Mouse (Mus musculus): ENCODE measurements at regions not wholly inside any gene's neighbourhood (a gene's known extent, or its start where the extent isn't known, plus 50 kb on each side); places are given as distances from the start of the nearest gene placed in this dataset.
A peak's percentile ranks its signal among the peaks of the same experiment; 100 is the strongest.

DNA sequence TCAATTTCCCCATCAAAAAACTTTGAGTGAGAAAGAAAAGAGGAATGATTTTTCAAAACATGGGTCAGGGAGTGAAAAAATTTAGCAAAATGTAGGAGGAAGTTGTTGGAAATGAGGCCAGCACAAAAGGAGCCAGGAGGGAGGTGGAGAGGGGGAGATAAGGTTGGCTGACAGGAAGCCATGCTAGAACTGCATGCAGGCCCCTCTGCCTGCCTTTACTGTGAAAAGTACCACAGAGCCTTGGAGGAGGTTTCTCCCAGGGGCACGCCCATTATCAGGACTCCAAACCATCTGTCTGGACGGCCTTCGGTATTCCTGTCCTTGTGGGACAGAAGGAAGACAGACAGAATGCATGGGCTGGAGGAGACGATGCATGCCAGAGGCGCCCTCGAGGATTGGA lies 183.3 kb upstream of the Gm15217 start:
- no peak for DNase-seq (ENCODE audit: extremely low spot score, low read depth, low spot score)

DNA sequence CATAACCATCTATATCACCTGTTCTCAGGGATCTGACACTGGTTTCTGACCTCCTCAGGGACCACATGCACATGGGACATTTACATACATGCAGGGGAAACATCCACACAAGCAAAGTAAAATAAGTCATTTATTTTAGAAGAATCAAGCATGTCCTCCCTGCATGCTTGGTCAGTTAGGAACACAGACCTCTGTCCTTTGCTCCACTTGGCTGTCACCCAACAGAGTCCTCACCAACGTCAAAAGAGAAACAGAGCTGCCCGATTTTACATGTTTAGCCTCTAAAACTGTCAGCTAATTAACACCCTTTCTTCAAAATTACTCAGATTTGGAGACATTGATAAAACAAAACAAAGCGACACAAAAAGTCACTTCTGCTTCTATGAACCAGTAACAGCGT lies 176.4 kb upstream of the Gm15217 start:
- no peak for DNase-seq (ENCODE audit: extremely low spot score, low read depth, low spot score)

DNA sequence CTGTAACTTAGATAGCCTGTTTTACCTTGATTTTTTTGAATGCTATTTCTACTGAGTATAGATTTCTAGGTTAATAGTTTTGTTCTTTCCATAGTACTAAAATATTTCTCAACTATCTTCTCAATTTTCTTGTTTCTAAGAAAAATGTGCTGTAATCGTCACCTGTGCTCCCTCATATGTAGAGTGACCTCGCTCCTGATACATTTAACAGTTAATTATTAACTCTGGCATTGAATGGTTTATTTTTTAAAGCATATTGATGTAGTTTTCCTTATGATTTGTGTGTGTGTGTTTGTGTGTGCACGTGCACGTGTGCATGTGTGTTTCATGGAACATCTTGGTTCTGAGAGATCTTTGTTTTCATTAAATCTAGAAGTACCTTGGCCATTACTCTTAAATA lies 158.7 kb upstream of the Gm15217 start:
- DNase-seq (ENCODE audit: extremely low spot score, low read depth, low spot score): no peak

DNA sequence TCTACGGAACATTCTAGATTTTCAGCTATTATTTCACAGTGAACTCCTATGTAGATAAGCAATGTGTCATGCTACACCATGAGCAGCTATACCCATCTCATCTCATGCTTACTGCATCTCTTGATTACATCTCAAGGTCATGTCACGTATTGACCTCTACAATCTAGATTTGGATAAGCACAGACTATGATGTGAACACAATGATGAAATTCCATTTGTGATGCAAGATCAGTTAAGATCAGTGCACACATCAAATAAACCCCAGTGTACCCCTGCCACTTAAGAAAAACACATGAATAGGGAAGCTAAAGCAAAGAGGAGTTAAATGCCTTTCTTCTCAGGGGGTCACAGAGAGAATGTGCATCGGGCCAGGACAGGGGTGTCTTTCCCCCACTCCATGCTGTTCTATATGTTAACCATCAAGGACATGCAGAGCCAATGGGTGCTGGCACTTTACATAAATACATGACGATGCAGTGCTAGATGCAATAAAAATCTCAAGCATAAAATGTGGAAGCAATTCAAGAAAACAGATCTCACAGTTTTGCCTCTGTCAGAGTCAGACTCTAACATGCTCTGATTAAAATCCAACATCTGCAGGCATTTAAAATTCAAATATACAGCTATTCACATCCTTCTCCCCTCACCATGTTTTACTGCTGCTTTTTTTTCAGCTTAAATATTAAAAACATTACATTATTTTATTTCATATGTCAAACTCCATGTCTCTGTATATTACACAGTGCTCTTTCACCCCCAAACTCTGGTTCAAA lies 157.1 kb upstream of the Gm15217 start:
- DNase-seq (ENCODE audit: extremely low spot score, low read depth, low spot score): no peak

DNA sequence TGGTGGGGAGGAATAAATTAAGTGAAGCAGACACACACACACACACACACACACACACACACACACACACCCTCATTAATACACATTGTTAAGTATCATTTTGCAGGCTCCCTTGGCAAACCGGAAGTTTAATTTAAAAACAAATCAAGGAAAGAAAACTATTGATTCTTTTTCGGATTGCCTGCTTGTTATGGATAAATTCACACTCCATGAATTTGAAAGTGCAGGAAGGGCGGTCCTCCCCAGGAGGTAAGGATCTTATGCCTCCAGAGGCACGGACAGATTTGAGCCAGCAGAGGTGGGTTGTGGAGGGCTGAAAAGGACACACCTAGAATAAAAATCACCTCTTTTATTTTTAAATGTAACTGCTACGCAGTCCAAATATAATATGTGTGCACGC lies 156.2 kb upstream of the Gm15217 start:
- no peak for DNase-seq (ENCODE audit: extremely low spot score, low read depth, low spot score)

DNA sequence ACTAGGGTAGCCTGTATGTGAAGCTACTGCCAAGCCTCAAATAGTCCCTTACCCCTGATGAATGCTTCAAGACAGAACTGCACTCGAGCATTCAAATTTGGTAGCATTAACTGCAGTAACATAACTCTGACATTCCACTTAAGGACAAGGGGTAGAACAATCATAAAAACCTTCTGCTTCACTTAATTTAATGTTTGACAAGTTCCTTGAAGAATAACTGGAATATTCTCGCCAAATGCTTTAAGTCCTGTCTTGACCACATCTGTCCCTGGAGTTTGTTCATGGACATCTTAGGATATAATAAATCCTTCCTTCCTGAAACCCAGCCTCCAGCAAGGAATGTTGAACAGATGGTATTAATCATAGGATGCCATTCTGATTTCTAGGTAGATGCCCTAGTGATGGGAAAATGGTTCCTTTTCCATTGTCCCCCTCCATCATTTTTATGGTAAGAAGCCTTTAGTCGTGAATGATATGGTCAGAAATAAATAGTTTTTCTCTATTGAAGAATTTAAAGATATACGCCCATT lies 154.7 kb upstream of the Gm15217 start:
- DNase-seq (ENCODE audit: extremely low spot score, low read depth, low spot score): peak; percentile 30

DNA sequence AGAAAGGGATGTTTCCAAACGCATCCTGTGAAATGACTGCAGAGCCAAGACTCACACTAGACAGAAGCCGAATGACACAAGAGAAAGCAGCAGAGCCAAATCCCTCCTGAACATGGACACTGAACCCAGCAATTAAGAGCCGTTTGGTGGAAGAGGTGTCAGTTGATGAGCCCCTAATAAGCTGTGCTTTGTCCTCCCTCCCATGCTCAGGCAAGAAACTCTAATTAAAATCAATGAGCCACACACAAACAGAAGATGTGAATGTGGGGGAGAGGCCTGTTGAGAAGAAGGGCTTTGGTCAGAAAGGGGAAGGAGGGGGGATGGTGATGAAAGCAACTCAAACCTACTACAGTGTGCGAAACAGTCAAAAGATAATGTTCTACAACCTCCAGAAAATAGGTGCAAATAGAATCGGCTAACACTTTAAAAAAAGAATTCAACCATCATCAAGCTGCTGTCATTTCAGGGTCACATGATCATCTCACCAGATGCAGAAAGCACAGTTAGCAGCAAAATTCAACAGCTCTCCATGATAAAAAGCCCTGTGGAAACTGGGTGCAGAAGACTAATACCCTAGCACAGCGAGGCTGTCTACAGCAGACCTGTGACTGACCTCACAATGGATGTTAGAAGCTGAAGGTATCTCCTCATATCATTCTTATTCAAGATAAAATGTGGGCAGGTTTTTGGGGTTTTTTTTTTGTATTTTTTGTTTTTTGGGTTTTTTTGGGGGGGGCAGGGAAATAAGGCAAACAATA lies 153.2 kb upstream of the Gm15217 start:
- DNase-seq (ENCODE audit: extremely low spot score, low read depth, low spot score): no peak

DNA sequence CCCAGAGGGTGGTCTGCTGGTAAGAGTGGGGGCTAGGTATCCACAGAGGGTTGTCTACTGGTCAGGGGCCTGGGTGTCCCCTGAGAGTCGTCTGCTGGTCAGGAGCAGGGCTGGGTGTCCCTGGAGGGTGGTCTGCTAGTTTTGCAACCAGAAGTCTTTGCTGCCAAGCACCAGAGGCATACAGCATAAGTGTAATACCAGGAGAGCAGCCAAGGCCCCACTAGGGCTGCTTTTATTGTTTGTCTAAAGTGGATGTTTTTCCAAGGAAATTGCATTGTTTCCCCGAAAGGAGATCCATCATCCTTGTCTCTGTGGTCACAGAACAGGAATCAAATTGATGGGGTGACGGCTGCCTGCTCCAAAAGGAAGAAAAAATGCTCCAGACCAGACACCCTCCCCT lies 145.2 kb upstream of the Gm15217 start:
- no peak for DNase-seq (ENCODE audit: extremely low spot score, low read depth, low spot score)

DNA sequence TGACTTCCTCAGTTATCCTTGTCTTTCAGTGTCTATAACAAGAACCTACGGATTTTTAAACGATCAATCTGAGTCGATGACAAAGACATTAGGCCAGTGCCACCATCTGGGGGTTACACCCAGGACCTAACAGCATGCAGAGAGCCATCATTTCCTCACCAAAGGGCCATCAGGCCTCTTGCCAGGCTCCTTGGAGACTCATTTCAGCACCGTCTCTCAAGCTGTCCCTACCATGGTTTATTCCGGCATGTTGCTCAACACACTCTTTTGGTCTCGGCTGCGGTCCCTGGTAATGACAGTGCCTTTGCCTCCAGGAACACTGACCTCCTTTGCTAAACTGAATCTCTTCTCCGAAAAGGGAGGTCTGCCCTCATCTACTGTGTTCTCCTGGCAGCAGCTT lies 144.4 kb upstream of the Gm15217 start:
- DNase-seq (ENCODE audit: extremely low spot score, low read depth, low spot score): no peak

DNA sequence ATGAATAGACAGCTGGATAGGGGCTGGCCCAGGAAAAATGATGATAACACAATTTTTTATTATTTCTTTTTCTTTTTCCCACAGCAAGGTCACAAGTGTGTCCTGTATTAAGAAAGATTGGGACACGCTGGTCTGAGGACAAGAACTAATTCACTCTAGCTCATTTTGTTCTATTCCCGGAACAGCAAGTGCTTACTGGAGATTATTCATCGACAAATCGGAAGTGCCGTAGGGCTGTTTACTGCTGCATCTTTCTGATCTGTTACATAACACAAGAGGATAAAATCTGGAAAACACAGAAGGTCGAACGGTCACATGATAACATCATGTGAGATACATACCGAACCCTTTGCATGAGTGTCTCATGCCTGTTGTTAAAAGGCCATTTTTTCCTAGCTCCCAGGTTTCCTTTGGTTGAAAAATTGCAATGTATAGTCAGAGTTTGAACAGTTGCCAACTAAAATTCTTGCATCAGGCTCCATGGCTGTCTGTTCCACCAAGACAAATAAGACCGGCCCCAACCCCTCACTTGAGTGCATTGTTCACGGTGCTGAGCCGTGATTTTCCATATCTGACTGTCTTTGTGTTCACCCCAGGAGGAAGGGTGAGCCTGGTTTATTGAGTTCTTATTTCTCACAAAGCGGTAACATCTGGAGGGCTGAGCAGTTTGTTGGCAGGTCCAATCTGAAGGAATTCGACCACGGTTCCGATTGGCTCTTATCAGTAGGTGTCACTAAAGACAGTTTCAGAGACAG lies 139.0 kb upstream of the Gm15217 start:
- DNase-seq (ENCODE audit: extremely low spot score, low read depth, low spot score): no peak

DNA sequence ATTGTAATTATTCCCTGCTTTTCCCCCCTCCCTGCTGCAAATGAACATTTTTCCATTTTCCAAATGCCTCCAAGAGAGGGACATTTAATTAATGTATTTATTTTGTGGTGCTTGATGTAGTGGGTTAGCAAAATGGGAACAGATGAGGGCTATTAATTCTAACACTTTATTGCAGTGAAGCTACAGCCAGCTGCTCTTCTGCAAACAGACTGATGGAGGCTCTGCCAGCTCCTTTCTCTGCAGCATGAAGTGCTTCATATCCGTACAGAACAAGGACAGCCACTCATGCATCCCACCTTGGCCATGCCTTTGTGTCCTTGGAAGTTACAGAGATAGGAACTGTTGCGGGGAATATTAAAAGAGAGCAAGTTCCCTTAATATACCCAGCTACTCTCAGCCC lies 138.3 kb upstream of the Gm15217 start:
- no peak for DNase-seq (ENCODE audit: extremely low spot score, low read depth, low spot score)

DNA sequence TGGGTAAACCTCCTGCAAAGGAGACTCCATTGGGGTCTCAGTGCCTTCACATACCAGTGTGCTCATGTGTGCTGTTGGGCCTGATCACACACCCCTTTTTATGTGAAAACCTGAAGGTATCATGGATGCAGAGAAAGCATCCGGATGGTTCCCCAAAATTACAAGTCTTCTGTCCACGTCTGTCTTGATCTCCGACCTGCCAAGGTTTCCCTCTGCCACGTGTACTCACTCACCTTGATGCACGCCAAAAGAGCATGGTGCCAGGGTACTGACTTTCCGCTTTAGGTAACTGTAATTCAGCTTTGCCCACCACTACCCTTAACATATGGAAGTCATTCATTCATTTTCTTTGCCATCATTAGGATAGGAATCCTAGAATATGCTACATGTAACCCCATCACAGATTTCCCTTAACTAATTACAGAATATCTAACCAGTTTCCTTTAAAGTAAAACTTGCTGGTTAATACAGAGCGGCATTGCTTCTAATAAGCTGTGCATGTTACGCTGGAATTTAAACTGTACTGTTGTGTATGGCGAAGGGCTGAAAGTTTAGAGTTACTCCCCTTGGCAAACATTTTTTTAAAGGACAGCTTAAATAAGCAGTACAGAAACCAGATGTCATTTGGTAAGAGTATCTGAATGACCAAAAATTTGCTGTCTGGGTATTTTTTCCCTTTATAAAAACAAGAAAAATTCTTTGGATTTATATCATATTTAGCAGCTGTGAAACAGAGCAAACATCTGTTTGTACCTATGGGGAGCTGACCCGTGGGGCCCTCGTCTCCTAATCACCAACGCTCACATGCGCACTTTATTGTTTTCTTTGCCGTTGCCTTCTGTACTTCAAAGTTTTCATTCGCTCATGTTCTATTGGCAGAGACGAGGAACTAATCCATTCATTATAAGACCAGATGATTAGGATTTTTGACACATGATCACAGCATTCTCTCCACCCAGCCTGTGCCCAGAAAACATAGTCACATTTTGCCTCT lies 131.4 kb upstream of the Gm15217 start:
- no peak for DNase-seq (ENCODE audit: extremely low spot score, low read depth, low spot score)

DNA sequence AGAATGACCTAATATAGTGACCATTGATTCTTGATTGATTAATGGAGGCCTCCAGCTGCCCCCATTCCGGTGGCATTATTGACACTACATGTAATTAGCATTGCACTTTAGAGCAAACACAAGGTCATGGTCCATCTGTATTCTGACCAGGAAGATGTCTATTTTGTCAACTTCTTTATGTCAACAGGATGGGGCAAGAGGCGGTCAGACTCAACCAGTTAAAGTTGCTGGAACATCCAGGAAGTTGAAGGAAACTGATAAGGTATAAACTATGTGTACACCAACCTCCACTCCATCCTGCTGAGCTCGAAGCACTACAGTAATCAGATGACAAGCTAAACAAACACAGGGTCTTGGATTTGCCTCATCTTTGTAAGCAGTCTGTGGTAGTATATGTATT lies 130.1 kb upstream of the Gm15217 start:
- no peak for DNase-seq (ENCODE audit: extremely low spot score, low read depth, low spot score)

DNA sequence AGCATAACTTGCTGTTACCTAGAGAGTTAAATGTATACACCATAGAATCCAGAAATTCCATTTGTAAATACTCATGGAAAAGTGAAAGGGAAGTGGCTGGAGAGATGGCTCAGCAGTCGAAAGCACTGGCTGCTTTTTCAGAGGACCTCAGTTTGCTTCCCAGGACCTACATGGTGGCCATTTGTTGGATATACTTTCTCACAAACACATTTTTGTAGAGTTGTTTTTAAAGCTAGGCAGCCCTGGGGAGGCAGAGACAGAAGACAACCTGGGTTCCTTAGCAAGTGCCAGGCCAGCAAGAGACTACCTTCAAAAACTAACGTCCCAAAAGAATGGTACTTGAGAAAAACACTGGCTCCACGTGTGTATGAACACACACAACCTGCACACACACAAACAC lies 124.0 kb upstream of the Gm15217 start:
- DNase-seq (ENCODE audit: extremely low spot score, low read depth, low spot score): no peak

DNA sequence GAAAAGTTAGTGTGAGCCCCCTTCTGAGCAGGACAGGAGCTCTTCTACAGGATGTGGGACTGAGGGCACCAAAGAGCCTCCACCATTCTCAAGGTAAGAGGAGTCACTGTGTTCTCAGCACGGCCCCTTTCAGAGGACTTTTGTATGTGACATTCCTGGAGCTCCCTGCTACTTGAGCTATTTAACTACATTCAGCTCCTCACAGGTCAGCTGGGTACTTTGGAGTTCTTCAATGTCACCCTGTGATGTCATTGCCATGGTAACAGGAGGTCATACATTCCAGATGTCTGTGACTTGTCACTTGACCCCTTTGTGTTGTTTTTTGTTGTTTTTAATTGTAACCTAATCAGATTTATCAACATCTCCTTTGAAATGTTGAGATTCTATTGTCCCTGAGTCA lies 122.9 kb upstream of the Gm15217 start:
- DNase-seq (ENCODE audit: extremely low spot score, low read depth, low spot score): peak; percentile 66

DNA sequence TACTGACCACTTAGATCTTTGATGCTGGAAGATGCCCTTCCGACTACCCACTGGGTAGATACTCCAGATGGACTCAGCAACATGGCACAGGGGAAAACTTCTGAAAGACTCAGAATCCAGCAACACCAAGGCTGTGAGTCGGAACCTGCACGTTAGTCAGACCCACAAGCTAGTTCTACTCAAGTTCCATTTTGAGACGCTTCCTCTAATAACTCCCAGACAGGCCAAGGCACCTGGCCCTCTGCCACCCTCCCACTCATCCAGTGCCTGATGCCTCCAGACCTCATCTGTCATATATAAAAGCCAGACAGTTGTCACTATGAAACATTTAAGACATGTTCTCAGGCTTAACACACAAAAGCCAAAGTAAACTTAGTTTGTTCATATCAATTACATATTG lies 121.9 kb upstream of the Gm15217 start:
- DNase-seq (ENCODE audit: extremely low spot score, low read depth, low spot score): no peak

DNA sequence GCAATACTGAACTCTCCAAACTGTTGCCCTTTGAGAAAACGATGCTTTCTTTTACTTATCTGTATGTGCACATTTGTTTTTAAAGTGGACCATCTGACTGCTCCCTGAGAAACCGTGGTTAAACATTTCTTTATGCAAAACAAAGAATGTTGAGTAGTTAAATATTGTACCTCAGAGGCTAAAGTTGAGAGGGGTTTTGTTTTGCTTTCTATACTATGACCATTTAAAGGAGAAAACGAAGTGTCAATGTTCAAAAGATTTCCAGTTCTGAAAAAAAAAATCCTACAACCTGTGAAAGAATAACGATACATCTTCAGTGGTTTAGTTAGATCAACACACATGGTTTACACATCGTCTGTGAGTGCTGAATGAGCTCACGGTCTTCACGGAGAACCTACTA lies 120.7 kb upstream of the Gm15217 start:
- DNase-seq (ENCODE audit: extremely low spot score, low read depth, low spot score): no peak

DNA sequence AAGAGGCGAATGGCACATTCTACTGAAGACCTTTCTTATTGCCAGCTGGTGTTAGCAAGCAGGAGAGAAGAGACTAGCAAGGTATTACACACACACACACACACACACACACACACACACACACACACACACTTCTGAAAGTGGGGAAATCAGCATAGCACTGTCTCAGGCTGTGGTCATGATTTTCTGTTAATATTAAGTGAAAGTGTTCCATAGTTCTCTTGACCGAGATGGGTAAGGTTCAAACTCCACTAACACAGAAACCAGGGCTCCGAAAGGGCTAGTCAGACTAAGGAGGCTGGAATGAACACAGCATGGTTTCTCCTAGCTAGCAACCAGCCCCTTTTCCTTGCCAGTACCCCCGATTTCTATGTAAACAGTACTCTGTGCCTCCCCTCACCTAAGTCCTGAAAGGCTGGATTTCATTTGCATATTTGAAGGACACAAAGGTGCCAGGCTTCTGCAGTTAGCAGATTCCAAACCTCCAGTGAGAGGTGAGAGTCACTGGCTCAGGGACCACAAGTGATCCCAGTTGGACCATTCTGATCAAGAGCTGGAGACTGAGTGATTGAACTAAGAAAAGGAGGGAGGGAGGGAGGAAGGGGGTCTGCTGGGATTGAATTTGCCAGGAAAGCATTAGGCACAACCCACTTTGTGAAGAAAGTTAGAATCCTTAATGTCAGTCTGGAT lies 118.8 kb upstream of the Gm15217 start:
- no peak for DNase-seq (ENCODE audit: extremely low spot score, low read depth, low spot score)

DNA sequence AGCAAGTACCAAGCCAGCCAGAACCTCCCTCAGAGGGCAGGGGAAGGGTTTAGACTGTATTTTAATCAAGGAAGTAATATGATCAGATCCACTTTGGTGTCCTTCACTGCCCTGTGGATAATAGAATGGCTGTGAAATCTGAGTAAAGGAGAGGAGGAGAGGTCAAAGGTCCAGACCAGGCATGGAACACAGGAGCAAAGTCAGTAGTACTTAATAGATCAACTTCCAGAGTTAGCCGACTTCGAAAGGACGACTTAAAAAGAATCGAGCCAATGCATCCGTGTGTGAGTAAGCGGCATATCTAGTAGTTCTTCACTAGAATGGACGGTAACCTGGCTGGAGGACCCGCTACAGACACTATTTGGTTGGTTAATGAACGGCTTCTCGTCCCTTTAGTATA lies 103.8 kb upstream of the Gm15217 start:
- no peak for DNase-seq (ENCODE audit: extremely low spot score, low read depth, low spot score)
